Mouse (Mus musculus) brain, embryonic 18.5 days (tissue): ENCODE data around the gene Sh3rf1.
A peak's percentile ranks its signal among the peaks of the same experiment; 100 is the strongest.

Experiments
- DNase-seq: peaks from one replicate; pipeline ENCODE4 v3.0.0-alpha.2; 2012; ENCODE audit warnings: low read depth, low spot score

Gene Sh3rf1

DNA sequence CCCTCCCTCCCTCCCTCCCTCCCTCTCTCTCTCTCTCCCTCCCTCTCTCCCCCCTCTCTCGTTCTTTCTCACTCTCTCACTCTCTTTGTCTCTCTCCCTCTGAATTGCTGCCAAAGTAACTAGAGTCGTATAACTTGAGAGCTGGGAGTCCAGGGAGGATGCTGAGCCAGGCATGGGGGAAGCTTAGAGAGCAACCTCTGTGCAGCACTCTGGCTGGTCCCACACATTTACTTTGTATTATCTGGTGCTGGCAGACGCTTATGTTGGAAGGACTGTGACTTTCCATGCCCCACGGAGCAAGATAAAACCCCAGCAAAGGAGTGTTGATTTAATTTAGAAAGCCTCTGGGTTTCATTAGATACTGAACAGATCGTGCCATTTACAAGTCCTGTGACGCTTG, 196.5 kb downstream of the Sh3rf1 start:
- no peak for DNase-seq

DNA sequence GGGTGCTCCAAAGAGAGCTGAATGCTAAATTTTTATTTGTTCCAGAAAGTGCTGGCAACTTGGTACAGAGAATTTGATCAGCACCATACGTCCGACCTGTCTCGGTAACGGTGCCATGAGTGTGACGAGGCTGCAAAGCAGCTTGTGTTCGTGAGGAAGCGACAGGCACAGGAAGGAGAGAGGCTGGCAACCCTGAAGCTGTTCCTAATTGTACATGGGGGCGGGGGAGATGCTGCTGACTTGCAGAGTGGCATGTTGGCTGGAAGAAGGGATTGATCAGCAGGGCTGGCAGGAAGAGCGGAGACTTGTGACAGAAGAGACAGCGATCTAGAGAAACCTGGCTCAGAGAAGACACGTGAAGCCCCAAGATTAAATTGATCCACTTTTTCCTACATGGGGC, 197.9 kb downstream of the Sh3rf1 start:
- peak; percentile 79 for DNase-seq

GRCm38 (mm10) chr8:61425125-61425524, 201.5 kb downstream of the Sh3rf1 start:
- no peak for DNase-seq

GRCm38 (mm10) chr8:61426072-61426471, 202.4 kb downstream of the Sh3rf1 start:
- DNase-seq: no peak

GRCm38 (mm10) chr8:61426671-61427070, 203.0 kb downstream of the Sh3rf1 start:
- no peak for DNase-seq

DNA sequence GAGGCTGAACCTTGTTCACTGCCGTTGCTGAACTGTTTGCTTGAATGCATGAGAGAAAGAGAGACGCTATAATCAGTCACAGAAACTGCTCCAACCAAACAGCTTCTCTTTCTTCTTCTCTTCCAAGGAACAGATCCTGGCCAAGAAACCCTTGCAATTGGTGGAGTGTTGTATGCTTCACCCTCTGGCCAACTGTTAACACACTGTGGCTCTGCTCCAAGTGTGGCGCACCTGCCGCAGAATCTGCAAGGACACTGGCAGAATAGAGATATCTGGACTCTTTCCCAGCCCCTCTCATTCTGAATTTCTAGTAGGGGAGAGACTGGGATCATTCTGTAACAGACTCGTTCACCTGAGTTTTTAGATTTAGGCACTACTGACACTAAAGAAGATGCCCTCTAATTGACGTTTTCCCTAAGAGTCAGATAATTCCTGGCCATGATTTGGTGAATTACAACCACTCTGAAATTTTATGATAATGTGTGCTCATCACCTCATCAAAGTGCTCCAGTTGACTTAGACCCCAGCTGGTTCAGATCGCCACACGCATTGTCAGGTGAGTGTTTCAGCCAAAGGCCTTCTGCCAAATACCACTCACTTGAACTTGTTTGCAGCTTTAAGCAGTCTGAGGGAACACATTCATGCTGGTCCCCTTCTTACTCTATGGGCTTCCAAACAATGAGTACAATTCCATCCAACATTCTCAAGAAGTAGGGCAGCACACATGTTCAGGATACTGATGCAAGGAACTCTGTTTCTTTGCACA, 204.4 kb downstream of the Sh3rf1 start:
- no peak for DNase-seq

GRCm38 (mm10) chr8:61428821-61429482, 205.3 kb downstream of the Sh3rf1 start:
- DNase-seq: no peak

- no peak for DNase-seq
These were observed 211.8 kb downstream of the Sh3rf1 start for GRCm38 (mm10) chr8:61435481-61435880.

DNA sequence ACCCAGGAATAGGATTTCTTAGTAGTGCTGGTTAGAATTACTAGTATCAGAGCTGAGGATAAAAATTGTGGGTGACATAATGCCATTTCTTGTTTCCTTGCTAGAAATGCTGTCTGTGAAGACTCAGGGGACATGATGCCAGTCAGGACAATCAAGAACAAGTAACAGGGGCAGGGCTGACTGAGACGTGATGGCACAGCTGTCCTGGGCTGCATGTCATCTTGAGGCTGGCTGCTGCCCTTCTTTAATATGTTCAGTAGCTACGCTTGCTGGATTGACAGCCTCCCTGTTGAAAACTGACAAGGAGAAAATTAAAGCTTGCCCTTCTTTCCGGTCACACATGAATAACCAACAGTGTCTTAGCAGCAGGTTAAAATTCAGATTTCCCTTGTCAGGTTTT, 212.5 kb downstream of the Sh3rf1 start:
- DNase-seq: no peak

- no peak for DNase-seq
These were observed 213.1 kb downstream of the Sh3rf1 start for GRCm38 (mm10) chr8:61436586-61437304.

DNA sequence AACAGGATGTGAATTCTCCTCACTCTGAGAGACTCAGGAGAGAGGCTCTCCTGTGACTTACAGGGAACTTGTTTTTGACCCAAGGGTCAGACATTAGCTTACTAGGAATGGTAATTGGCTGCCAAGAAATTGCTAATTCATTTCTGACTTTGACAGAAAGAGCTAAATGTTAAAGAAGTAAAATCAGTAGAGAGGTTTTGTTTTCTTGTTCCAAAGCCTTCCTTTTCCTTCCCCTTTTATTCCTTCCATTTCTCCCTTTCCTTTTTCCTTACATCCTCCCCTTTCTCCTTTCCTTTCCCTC, 213.6 kb downstream of the Sh3rf1 start:
- no peak for DNase-seq

DNA sequence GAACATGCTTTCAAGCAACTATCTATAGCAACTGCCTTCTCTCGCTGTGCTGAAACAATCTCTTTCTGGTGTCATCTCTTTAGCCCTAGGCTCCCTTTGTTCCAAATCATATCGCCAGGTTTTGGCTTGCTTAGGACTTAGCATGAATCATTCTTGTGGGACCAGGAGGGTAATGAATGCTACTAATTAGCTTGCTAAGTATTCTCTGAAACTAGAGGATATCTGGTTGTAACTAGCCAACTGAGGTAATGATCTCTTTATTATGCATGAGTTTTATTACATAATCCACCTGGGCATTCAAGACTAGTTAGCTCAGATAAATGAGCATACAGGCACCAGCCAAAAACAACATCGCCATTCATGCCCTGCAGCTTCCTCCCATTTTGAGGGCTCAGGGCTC, 219.3 kb downstream of the Sh3rf1 start:
- DNase-seq: no peak

DNA sequence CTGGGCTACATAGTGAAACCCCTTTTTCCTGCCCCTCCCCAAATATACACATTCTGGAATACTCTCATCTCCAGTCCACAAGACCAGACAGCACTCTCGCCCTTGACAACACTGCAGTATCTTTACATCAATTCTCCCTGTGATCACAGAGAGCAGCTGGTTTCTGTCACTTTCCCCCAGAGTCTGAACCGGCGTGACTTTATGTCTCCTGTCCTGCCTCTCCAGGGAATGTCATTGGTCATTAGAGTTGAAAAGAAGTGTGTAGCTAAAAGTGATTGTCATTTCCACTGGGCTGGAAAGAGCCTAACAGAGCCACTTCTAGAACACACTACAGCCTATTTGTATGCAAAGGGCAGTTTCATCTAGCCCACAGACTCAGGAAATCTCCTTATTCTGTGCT, 220.7 kb downstream of the Sh3rf1 start:
- no peak for DNase-seq
